Comparison of ENCODE assay signal across 22 mouse cellular contexts in genomic region chr12:31311671-31312265, GRCm38 (mm10). TPM values are rescaled to one million over a fixed set of nuclear protein-coding genes. Genes with fewer than 3 reads are reported as not detected.
"Had no signal": no experiment of that assay in that cellular context is flagged by ENCODE, and none has a peak within 500 bp of the region (broad histone marks: within the 10 kb centered on the region; RNA-seq: fewer than 3 reads in every experiment).

No protein-coding gene starts in this region.

- H3K4me2 ChIP-seq: limb, embryonic 13.5 days; liver, embryonic 13.5 days; midbrain, embryonic 11.5 days; midbrain, embryonic 15.5 days; neural tube, embryonic 12.5 days; neural tube, embryonic 15.5 days had no signal

- ATAC-seq: midbrain, embryonic 15.5 days had no signal

- DNase-seq: kidney, adult 2 months; kidney, postnatal 25 days; layer of hippocampus, postnatal 36 days; liver, embryonic 13.5 days; lung, adult 2 months; lung, postnatal 14 days; lung, postnatal 4 days; right cerebral cortex, adult 18-20 months; right cerebral cortex, postnatal 14 days; right cerebral cortex, postnatal 4 days; thymus, adult 2 months; thymus, postnatal 25 days had no signal

- H3K27me3 ChIP-seq: limb, embryonic 13.5 days; liver, embryonic 13.5 days; midbrain, embryonic 15.5 days; neural tube, embryonic 12.5 days; neural tube, embryonic 15.5 days had no signal

- H3K27ac ChIP-seq: kidney, postnatal 0 days; layer of hippocampus, adult 2 months; left cerebral cortex, adult 2 months; limb, embryonic 13.5 days; liver, embryonic 13.5 days; midbrain, embryonic 15.5 days; neural tube, embryonic 12.5 days; neural tube, embryonic 15.5 days; stomach, postnatal 0 days had no signal

- H3K4me1 ChIP-seq: limb, embryonic 13.5 days; liver, embryonic 13.5 days; midbrain, embryonic 15.5 days; neural tube, embryonic 12.5 days; neural tube, embryonic 15.5 days had no signal

- H3K9ac ChIP-seq: limb, embryonic 13.5 days; liver, embryonic 13.5 days; midbrain, embryonic 15.5 days; neural tube, embryonic 12.5 days; neural tube, embryonic 15.5 days had no signal

- H3K9me3 ChIP-seq: liver, embryonic 13.5 days; midbrain, embryonic 15.5 days; neural tube, embryonic 12.5 days had no signal

- H3K4me3 ChIP-seq: layer of hippocampus, adult 2 months; left cerebral cortex, adult 2 months; limb, embryonic 13.5 days; liver, embryonic 13.5 days; midbrain, embryonic 15.5 days; neural tube, embryonic 12.5 days; neural tube, embryonic 15.5 days had no signal

- H3K36me3 ChIP-seq: liver, embryonic 13.5 days; midbrain, embryonic 15.5 days; neural tube, embryonic 12.5 days had no signal

RNA-seq across cellular contexts. Expression of gene Lamb1, which starts 46.7 kb away (rescaled TPM):
- total RNA-seq: megakaryocyte-erythroid progenitor cell, adult 5-6 weeks had no signal
